Mouse (Mus musculus): ENCODE measurements around the gene E2f4.

GRCm38 (mm10) chr8:105345061-105345975 is 47.9 kb downstream of the E2f4 start:
- TF ChIP-seq POLR2A (IDR thresholded peaks at IDR 0.05; ENCODE audit: borderline replicate concordance, extremely low read depth, low read depth, low read length) (no peak), CTCF (IDR thresholded peaks at IDR 0.05; ENCODE audit: insufficient read depth, low read length) (no peak)
